Mouse (Mus musculus) heart, adult 11 months (tissue): ENCODE results near the gene G6pc2.

Source experiments
- DNase-seq: peaks from one replicate; pipeline ENCODE4 v3.0.0; 2022

G6pc2 gene

GRCm38 (mm10) chr2:69210773-69211172, at the start of gene G6pc2:
TSS of gene G6pc2 (plus strand) at chr2:69211073.
- DNase-seq: peak; percentile 72

- DNase-seq: peak; percentile 48
Measured at GRCm38 (mm10) chr2:69170395-69171077, 40.3 kb upstream of the G6pc2 start.

DNA sequence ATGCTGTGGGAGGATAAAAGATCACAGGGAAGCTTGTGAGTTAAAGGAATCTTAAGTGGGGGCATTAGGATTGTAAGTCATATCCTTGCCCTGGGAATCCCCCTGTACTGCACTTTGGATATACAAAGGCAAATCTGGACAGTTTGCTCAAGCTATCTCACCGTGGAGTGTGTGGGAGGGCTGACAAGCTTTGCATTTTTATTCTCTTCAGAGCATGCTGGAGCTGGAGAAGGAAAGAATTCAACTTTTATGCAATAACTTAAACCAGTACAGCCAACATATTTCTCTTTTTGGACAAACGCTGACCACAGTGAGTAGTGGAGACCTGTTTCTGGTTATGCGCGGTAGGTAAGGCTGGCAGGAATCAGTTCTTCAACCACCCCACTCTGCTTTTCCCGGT, 35.6 kb upstream of the G6pc2 start:
- DNase-seq: peak; percentile 7

DNA sequence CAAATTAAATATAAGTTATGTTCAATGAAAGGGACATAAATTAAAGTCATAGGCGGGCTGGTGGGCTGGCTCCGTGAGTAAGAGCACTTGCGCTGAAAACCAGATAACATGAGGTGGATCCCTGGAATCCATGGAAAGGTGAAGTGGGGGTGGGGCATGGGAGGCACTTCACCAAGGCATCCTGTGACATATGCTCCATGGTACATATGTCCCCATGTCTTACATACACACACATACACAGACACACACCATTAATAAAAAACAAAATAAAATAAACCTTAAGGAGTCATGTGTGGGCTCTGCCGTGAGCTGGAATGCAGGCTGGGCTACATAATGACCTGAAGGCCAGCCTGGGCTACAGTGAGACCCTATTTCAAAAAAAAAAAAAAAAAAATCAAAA, 31.2 kb upstream of the G6pc2 start:
- DNase-seq: peak; percentile 59

DNA sequence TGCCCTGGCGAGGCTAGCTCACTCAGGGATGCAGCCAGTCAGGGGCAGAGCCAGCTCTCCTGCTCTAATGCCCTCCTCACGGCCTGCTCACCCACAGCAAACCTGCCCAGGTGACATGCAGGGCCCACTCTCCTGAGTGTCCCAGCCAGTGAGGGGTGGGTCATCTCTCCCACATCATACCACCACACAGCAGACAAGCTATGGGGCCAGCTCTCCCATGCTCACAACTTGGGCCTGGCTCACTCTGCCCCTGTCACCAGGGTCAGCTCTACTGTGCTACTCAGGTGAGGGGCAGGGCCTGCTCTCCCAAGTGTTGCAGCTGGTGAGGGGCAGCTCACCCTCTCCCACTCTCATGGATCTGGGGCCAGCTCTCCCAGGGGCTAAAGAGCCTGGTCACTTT, 22.9 kb upstream of the G6pc2 start:
- peak; percentile 55 for DNase-seq

GRCm38 (mm10) chr2:69188732-69189131, 22.1 kb upstream of the G6pc2 start:
- peak; percentile 48 for DNase-seq

GRCm38 (mm10) chr2:69189222-69189621, 21.7 kb upstream of the G6pc2 start:
- peak; percentile 55 for DNase-seq

DNA sequence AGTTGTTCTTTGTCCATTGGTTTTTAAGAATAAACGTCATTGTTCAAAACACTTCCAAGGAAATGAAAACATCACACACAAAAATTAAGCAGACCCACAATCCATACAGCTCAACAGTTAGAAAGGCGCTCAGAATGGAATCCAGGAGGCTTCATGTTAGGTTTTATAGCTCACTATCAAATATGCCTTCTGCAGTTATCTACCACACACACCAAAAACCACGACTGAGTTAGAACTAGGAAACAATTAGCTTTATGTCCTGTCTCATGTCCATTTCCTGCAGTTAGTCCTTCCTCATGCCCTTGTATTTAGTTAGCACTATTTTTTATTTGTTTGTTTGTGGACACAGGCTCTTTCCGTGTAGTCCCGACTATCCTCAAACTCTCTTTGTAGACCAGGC, 19.8 kb upstream of the G6pc2 start:
- DNase-seq: no peak

DNA sequence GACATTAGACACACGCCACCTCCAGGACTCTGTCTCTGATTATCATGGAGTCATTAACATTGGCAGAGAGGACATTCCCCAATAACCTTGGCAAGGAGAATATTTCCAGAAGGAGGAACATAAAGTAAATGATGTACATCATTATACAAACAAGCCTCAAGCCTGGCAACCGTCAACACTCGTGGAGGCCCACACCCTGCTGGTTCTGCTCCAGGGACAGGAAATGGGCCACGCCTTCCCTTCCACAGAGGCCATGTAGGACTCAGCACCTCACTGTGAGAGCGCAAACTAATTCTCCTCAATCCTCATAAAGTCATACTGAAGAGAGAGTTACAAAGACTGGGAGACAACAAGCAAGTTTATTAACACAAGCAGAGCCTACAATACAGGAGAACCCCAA, 17.3 kb upstream of the G6pc2 start:
- peak; percentile 82 for DNase-seq

DNA sequence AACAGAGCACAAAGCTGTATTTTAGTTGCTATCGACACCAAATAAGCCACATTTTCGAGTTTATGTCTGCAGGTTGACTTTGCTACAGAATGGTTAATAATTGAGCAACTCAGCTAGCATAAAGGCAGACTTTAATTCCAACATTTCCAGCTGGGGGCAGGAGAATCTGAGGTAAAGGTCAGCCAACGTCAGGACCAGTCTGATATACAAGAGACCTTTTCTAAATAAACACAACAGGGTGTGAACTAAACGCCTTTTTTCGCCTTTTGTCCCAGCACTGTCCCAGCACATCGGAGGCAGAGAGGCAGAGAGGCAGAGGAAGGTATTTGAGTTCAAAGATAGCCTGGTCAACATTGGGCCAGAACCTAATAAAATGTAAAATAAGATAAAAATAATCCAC, 5.7 kb upstream of the G6pc2 start:
- peak; percentile 33 for DNase-seq

DNA sequence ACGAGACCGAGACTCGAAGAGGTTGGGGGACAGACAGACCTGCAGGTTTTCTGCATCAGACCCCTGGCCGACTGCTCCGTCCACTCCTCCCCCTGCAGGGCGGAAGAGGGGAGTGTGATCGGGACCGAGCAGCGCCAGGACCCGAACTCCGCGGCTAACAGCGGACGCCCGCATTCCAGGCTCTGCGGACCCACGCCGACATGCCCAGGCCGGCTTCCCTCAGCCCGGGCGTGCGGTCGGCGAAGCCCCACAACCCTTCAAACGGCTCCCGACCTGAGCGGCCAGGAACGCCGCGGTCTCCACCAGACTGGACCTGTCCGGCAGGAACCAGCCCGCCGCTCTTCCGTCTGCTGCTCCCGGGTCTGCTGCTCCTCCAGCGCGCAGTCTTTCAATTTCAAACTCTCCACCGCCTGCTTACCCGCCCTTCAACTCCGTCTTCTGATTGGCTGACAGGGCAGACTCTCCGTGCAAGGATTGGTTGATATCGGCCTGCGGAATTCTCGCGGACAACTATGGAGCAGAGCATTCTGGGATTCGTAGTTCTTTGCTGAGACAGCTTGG, 5.0 kb upstream of the G6pc2 start, which contains the start of gene Spc25:
Spc25 (minus strand) TSS at position 404 of the 561 bp plus-strand sequence.
- DNase-seq: peak; percentile 99

DNA sequence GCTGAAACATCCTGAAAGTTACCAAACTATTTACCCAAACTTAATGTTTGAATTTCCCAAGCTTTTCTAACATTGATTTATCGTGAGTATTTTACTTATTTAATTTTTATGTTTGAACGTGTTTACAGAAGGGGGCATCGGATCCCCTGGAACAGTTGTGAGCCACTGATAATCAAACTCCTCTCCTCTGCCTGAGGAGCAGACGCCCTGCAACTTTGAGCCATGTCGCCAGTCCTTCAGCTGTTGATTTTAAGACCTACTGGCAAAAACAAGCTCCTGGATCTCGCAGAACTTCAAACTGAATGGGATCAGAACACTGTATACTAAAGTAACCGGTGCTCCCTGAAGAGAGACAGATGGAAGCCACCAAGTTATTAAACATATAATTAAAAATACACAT, 4.3 kb upstream of the G6pc2 start:
- peak; percentile 60 for DNase-seq

DNA sequence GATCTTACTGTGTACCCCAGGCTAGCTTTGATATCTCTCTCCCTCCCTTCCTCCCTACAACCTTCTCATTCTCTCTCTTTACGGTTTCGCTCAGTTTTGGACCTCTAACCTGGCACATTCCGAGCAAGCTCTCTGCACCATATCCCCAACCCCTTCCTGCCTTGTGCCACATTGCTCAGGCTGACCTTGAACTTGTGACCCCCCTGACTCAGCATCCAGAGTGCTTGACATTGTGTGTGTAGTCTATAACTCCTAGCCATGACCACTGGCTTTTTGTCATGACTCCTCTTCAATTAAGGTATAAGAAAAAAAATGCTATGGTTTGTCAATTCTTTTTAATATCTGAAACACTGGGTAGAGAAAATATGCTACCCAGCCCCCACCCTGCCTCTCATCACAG, 1.2 kb upstream of the G6pc2 start:
- DNase-seq: peak; percentile 21

DNA sequence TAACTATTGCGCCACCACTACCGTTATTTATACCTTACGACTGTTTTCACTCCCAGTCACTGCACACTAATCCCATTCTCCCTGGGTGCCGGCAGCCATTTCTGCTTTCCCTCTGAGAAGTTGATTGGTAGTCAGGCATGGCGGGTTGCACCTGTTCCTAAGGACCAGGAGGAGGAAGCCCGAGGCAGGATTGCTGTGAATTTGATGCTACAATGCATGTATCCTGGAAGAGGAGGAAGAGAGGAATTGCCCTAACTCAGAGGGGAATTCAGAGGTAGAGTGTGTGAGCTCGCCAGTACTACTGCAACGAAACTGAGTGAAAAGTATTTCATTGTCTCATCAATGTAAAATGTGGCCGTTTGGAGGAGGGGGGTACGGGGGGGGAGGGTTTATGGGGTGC, 1.8 kb downstream of the G6pc2 start:
- DNase-seq: peak; percentile 71

DNA sequence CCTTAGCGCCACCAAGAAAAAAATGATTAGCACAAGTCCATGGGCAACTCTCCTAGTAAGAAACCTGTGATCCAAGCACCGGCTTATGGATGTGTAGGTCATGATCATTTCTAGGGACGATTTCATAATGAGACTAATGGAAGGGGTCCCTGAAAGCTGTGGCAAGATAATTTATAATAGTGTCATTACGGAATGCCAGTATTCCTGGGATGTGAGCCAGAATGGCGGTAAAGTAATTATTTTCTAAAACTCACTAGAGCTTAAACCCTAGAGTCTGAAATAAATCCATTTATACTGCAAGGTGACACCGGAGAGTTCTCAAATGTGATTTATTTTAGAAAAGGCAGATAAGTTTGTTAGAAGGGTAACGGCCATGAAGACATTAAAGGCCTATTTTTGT, 4.4 kb downstream of the G6pc2 start:
- no peak for DNase-seq

- DNase-seq: peak; percentile 75
Measured at GRCm38 (mm10) chr2:69221868-69222416, 11.1 kb downstream of the G6pc2 start.

GRCm38 (mm10) chr2:69222815-69223214, 11.9 kb downstream of the G6pc2 start:
- DNase-seq: no peak

GRCm38 (mm10) chr2:69224724-69225123, 13.9 kb downstream of the G6pc2 start:
- no peak for DNase-seq

DNA sequence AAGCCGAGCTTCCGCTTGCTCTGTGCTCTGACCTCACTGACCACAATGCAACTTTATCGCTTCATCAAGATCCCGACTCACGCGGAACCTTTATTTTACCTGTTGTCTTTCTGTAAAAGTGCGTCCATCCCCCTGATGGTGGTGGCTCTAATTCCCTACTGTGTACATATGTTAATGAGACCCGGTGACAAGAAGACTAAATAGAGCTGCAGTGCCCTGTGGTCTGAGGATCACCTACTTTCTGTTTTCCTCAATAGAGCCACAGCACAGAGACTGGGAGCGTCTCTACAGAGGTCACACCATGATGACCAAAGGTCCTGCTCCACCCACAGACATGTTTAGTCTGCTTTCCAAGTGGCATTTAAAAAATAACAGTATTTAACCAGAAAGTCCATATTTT, 16.0 kb downstream of the G6pc2 start:
- DNase-seq: no peak

- no peak for DNase-seq
Measured at GRCm38 (mm10) chr2:69228635-69229034, 17.8 kb downstream of the G6pc2 start.

- DNase-seq: no peak
Measured at GRCm38 (mm10) chr2:69230137-69230536, 19.3 kb downstream of the G6pc2 start.

GRCm38 (mm10) chr2:69232101-69232500, 21.2 kb downstream of the G6pc2 start:
- DNase-seq: no peak

DNA sequence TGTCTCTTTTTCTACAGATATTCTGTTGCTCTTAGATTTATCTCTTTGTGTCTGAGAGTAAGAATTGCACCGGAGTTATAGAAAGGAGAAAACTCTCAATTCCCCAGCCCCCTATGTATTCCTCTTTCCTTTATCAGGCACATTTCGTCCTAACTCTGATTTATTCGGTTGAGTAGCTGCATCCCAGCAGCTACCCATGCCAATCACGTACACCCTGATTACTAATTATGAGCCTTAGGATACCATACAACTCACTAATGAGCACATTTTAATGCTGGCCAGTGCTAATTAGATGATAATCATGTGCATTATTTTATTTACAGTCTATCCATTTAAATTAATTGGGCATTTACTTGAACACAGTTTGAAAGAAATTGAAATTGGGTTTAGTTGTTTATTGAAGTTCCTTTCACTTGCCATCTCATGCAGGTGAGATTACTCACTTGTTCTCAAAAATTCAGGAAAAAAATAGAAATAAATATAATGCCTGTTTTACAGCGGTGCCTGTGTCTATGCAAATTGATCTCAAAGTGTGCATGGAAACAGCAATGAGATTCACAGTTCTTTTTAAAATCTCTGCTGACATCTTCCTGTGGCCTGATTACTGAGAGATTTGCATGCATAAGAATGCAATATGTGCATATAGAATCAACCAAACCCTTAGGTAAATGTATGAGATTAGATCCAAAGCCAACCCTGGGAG, 24.3 kb downstream of the G6pc2 start:
- no peak for DNase-seq

DNA sequence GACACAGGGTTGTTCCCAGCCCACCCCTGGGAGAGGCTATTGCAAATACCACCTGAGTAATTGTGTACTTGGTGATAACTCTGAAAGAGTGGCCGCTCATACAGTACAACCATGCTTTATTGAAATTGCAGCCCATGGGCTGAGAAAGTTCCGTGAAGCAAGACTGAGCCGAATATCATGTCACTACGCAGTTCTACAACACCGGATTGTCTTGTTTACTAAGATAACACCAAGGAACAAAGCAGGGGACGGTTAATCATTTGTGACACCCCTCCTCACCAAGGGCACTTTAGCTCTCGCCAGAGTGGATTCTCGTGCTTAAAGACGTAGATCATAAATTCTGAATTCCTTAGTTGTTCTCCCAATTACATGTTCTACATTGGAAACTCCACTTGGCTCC, 28.4 kb downstream of the G6pc2 start:
- no peak for DNase-seq
